Mouse (Mus musculus) kidney, embryonic 15.5 days (tissue): ENCODE data around the gene Fnip1. TPM values are rescaled to one million over a fixed set of nuclear protein-coding genes. Genes with fewer than 3 reads are reported as not detected.

Experiments used
- ATAC-seq: fragments of 200-750 bp; cut with Nextera tagmentation; replicated peaks from 2 replicates; pipeline ENCODE4 v1.8.0; 2017; ENCODE audit warnings: moderate TSS enrichment; ENCODE audit not compliant: low FRiP score
- H3K27ac ChIP-seq: fragments of 300-500 bp; sonication (generic); 2 replicates; pipeline ENCODE4 v1.5.1; 2015; ENCODE audit warnings: mild to moderate bottlenecking, inconsistent platforms
- H3K27me3 ChIP-seq: fragments of 300-500 bp; sonication (generic); 2 replicates; pipeline ENCODE4 v1.6.1; 2015; ENCODE audit warnings: inconsistent platforms
- H3K36me3 ChIP-seq: fragments of 300-500 bp; sonication (generic); 2 replicates; pipeline ENCODE4 v1.6.1; 2015; ENCODE audit warnings: inconsistent platforms
- H3K4me1 ChIP-seq: fragments of 300-500 bp; sonication (generic); 2 replicates; pipeline ENCODE4 v1.6.1; 2015; ENCODE audit warnings: inconsistent platforms
- H3K4me2 ChIP-seq: fragments of 300-500 bp; sonication (generic); 2 replicates; pipeline ENCODE4 v1.6.1; 2015; ENCODE audit warnings: moderate library complexity, mild to moderate bottlenecking, inconsistent platforms
- H3K4me3 ChIP-seq: fragments of 300-500 bp; sonication (generic); replicated peaks from 2 replicates; pipeline ENCODE4 v1.5.1; 2015; ENCODE audit warnings: mild to moderate bottlenecking, inconsistent platforms
- H3K9ac ChIP-seq: fragments of 300-500 bp; sonication (generic); 2 replicates; pipeline ENCODE4 v1.6.1; 2015; ENCODE audit warnings: mild to moderate bottlenecking, inconsistent platforms
- H3K9me3 ChIP-seq: fragments of 300-500 bp; sonication (generic); replicated peaks from 2 replicates; pipeline ENCODE4 v1.6.1; 2016; ENCODE audit warnings: inconsistent platforms
- WGBS: fragments of 180-500 bp; shearing (Covaris S2); methylation state at CpG from one replicate; pipeline ENCODE4 v1.1.7; 2015; ENCODE audit warnings: mixed read lengths; 5-methylcytosine and 5-hydroxymethylcytosine counted together
- polyA plus RNA-seq: library from polyadenylated mRNA; unstranded; fragments of >200 nt; fragmentation: Nextera tagmentation; extraction: Ambion mirVana; gene quantifications from 2 replicates; pipeline ENCODE4 v1.2.1, GENCODE M21; 2015

The Fnip1 gene
- polyA plus RNA-seq, 1 experiment from 2014 or later, result 9.8 TPM

- WGBS, result 91% methylated on average over 4 of the region's 4 CpGs
- H3K9me3 ChIP-seq, result no peaks in the 10 kb centered on the region
Observed at GRCm38 (mm10) chr11:54472231-54472630, 34.2 kb downstream of the Fnip1 start.

GRCm38 (mm10) chr11:54478414-54478813 lies 40.4 kb downstream of the Fnip1 start:
- H3K36me3 ChIP-seq, result peaks cover 15% of the 10 kb centered on the region; the same call in 1 of the 2 replicates
- no peak overlapping the region for H3K27ac ChIP-seq
- H3K4me2 ChIP-seq, result no peak overlapping the region
- H3K9ac ChIP-seq, result no peak overlapping the region
- no peak overlapping the region for H3K4me3 ChIP-seq
- no peaks in the 10 kb centered on the region for H3K27me3 ChIP-seq
- WGBS, result 91% methylated on average over 1 of the region's 1 CpGs
- no peaks in the 10 kb centered on the region for H3K4me1 ChIP-seq
- no peak for ATAC-seq
- no peaks in the 10 kb centered on the region for H3K9me3 ChIP-seq

More at GRCm38 (mm10) chr11:54472231-54472630, 34.2 kb downstream of the Fnip1 start:
- Histone ChIP-seq H3K4me2 (no peak overlapping the region), H3K36me3 (peaks cover 21% of the 10 kb centered on the region), H3K4me3 (no peak overlapping the region), H3K27me3 (no peaks in the 10 kb centered on the region), H3K9ac (no peak overlapping the region), H3K27ac (no peak overlapping the region), H3K4me1 (no peaks in the 10 kb centered on the region)
- no peak for ATAC-seq

- 94% methylated on average over 3 of the region's 3 CpGs for WGBS
- H3K4me1 ChIP-seq, result 0 out of 2 replicates have a peak, but pooled peaks cover 2% of the 10 kb centered on the region
- H3K27me3 ChIP-seq, result no peaks in the 10 kb centered on the region
- H3K4me3 ChIP-seq, result no peak overlapping the region
- H3K9me3 ChIP-seq, result no peaks in the 10 kb centered on the region
- no peak overlapping the region for H3K27ac ChIP-seq
- peaks cover 9% of the 10 kb centered on the region; the same call in 1 of the 2 replicates for H3K36me3 ChIP-seq
- no peak overlapping the region for H3K4me2 ChIP-seq
- no peak overlapping the region for H3K9ac ChIP-seq
- no peak for ATAC-seq
Observed at GRCm38 (mm10) chr11:54486041-54486440, 48.0 kb downstream of the Fnip1 start.

GRCm38 (mm10) chr11:54491946-54492558 lies 54.1 kb downstream of the Fnip1 start:
- 97% methylated on average over 1 of the region's 1 CpGs for WGBS
- peaks cover 21% of the 10 kb centered on the region for H3K36me3 ChIP-seq
- no peak overlapping the region for H3K27ac ChIP-seq

GRCm38 (mm10) chr11:54492559-54492958 lies 54.6 kb downstream of the Fnip1 start:
- ATAC-seq, result no peak
- Histone ChIP-seq H3K4me1 (no peaks in the 10 kb centered on the region), H3K4me2 (no peak overlapping the region)

More at GRCm38 (mm10) chr11:54491946-54492558, 54.1 kb downstream of the Fnip1 start:
- no peak for ATAC-seq
- Histone ChIP-seq H3K4me2 (no peak overlapping the region), H3K9me3 (no peaks in the 10 kb centered on the region), H3K27me3 (no peaks in the 10 kb centered on the region), H3K4me3 (no peak overlapping the region), H3K4me1 (no peaks in the 10 kb centered on the region), H3K9ac (no peak overlapping the region)

GRCm38 (mm10) chr11:54499838-54500237 lies 61.8 kb downstream of the Fnip1 start:
- Histone ChIP-seq H3K9ac (no peak overlapping the region), H3K9me3 (no peaks in the 10 kb centered on the region), H3K27ac (no peak overlapping the region), H3K36me3 (peaks cover 43% of the 10 kb centered on the region), H3K27me3 (no peaks in the 10 kb centered on the region), H3K4me2 (no peak overlapping the region), H3K4me1 (no peaks in the 10 kb centered on the region), H3K4me3 (no peak overlapping the region)
- no peak for ATAC-seq
- 75% methylated on average over 5 of the region's 5 CpGs for WGBS

More at GRCm38 (mm10) chr11:54492559-54492958, 54.6 kb downstream of the Fnip1 start:
- 72% methylated on average over 4 of the region's 4 CpGs for WGBS
- Histone ChIP-seq H3K9me3 (no peaks in the 10 kb centered on the region), H3K27me3 (no peaks in the 10 kb centered on the region), H3K9ac (no peak overlapping the region), H3K4me3 (no peak overlapping the region), H3K27ac (no peak overlapping the region), H3K36me3 (peaks cover 22% of the 10 kb centered on the region)

- Histone ChIP-seq H3K4me3 (no peak overlapping the region), H3K9ac (no peak overlapping the region), H3K4me1 (no peaks in the 10 kb centered on the region), H3K36me3 (peaks cover 43% of the 10 kb centered on the region), H3K27ac (peak overlapping the region; percentile 13; the same call in 1 of the 2 replicates), H3K9me3 (no peaks in the 10 kb centered on the region), H3K27me3 (no peaks in the 10 kb centered on the region), H3K4me2 (no peak overlapping the region)
- WGBS, result 77% methylated on average over 4 of the region's 4 CpGs
- ATAC-seq, result no peak
Observed at GRCm38 (mm10) chr11:54502546-54503245, 64.7 kb downstream of the Fnip1 start.

GRCm38 (mm10) chr11:54513584-54513983 lies 75.6 kb downstream of the Fnip1 start:
- H3K9ac ChIP-seq, result no peak overlapping the region
- H3K27me3 ChIP-seq, result no peaks in the 10 kb centered on the region
- H3K36me3 ChIP-seq, result peaks cover 29% of the 10 kb centered on the region
- H3K4me1 ChIP-seq, result no peaks in the 10 kb centered on the region
- no peak overlapping the region for H3K27ac ChIP-seq
- H3K4me2 ChIP-seq, result no peak overlapping the region
- no peak overlapping the region for H3K4me3 ChIP-seq
- H3K9me3 ChIP-seq, result no peaks in the 10 kb centered on the region
- ATAC-seq, result no peak

- Histone ChIP-seq H3K27ac (peak overlapping the region; percentile 97), H3K27me3 (no peaks in the 10 kb centered on the region), H3K4me2 (peak overlapping the region; percentile 64), H3K36me3 (no peaks in the 10 kb centered on the region), H3K9me3 (no peaks in the 10 kb centered on the region), H3K4me3 (peak overlapping the region; percentile 92), H3K9ac (peak overlapping the region; percentile 60), H3K4me1 (peaks cover 21% of the 10 kb centered on the region)
- ATAC-seq, result no peak
- under 1% methylated on average over 18 of the region's 18 CpGs for WGBS
Observed at GRCm38 (mm10) chr11:54521927-54522528, 84.0 kb downstream of the Fnip1 start.

GRCm38 (mm10) chr11:54522529-54523430 lies 84.8 kb downstream of the Fnip1 start, which contains the start of gene Rapgef6:
Gene Rapgef6 (plus strand): TSS chr11:54522847.
- ATAC-seq, result peak; percentile 97
- Histone ChIP-seq H3K9ac (peak within 1 kb of the TSS; percentile 94), H3K27me3 (no peaks in the 10 kb centered on the region), H3K36me3 (no peaks in the 10 kb centered on the region), H3K4me1 (peaks cover 21% of the 10 kb centered on the region), H3K4me2 (peak within 1 kb of the TSS; percentile 64), H3K9me3 (no peaks in the 10 kb centered on the region), H3K27ac (peak within 1 kb of the TSS; percentile 97), H3K4me3 (peak within 1 kb of the TSS; percentile 92)
- under 1% methylated on average over 73 of the region's 73 CpGs for WGBS

- ATAC-seq, result no peak
- H3K27ac ChIP-seq, result peak overlapping the region; percentile 97
- 15% methylated on average over 10 of the region's 10 CpGs for WGBS
- no peaks in the 10 kb centered on the region for H3K9me3 ChIP-seq
- H3K36me3 ChIP-seq, result no peaks in the 10 kb centered on the region
- peaks cover 21% of the 10 kb centered on the region for H3K4me1 ChIP-seq
- H3K4me2 ChIP-seq, result peak overlapping the region; percentile 64
- H3K27me3 ChIP-seq, result no peaks in the 10 kb centered on the region
- peak overlapping the region; percentile 94 for H3K9ac ChIP-seq
- peak overlapping the region; percentile 92 for H3K4me3 ChIP-seq
Observed at GRCm38 (mm10) chr11:54523431-54524001, 85.5 kb downstream of the Fnip1 start.
